Mouse (Mus musculus) adrenal gland, postnatal 14 days (tissue): Measurements from ENCODE around the gene Rnf24. TPM values are rescaled to one million over a fixed set of nuclear protein-coding genes. Genes with fewer than 3 reads are reported as not detected.

Experiments
- DNase-seq: peaks from one replicate; pipeline ENCODE4 v3.0.0; 2021; ENCODE audit warnings: mixed read lengths
- long read RNA-seq, 2 experiments: library from polyadenylated mRNA; stranded (forward); transcript quantifications; one replicate each; pipeline ENCODE4 v2.0.0; 2021
- total RNA-seq: library from RNA; stranded (reverse); gene quantifications from 2 replicates; pipeline ENCODE4 v1.2.3, GENCODE M21; 2021

The Rnf24 gene
- total RNA-seq: 6.6 and 10.2 TPM in 2 replicates
- long read RNA-seq, experiment 1: 0 reads
- long read RNA-seq, experiment 2, full-length matches to known transcripts: 1 of 2 reads
- long read RNA-seq, experiment 2, partial matches to known transcripts: 0 of 2 reads
- long read RNA-seq, experiment 2, other reads (novel, unspliced or antisense): 1 of 2 reads

GRCm38 (mm10) chr2:131352747-131353563 is at the start of gene Rnf24:
Gene Rnf24 (minus strand): TSS chr2:131352892.
- peak; percentile 99 for DNase-seq

- DNase-seq: no peak
These were observed 49.3 kb upstream of the Rnf24 start for GRCm38 (mm10) chr2:131401794-131402495.

DNA sequence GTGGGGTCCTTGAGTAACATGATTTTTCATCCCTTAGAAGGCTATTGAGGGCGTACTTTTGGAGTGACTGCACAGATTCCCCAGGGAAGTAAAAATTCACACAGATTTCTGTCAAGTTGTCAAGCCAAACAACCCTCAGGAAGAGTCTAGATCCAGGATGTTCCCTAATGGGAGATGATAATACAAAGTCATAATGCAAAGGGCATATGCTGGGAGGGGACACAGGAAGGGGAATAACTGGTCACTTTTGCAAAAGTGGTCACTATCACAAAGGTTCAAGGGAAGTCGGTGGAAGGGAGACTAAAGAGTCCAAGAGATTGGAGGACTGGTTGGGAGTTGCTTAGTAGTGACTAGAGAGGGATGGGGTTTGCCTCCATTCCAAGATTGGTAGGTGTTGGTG is 48.2 kb upstream of the Rnf24 start:
- no peak for DNase-seq

- no peak for DNase-seq
These were observed 44.7 kb upstream of the Rnf24 start for GRCm38 (mm10) chr2:131397323-131397848.

GRCm38 (mm10) chr2:131386350-131386962 is 33.8 kb upstream of the Rnf24 start:
- no peak for DNase-seq

DNA sequence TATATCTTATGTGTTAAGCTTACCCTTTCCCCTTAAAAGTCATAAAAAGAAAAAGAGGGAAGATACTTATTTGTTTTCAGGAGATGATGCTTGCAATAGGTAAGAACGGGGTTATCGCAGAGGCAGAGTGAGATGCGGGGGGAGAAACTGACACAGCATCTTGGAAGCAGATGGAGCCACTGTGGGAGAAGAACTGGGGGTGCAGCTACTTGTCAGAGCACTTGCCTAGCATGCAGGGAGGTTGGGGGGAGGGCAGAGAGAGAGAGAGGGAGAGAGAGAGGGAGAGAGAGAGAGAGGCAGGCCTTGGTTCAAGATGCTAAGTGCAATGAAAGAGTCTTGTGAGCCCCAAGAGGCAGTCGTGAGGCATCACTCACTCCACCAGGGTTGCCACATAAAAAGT is 32.5 kb upstream of the Rnf24 start:
- no peak for DNase-seq

DNA sequence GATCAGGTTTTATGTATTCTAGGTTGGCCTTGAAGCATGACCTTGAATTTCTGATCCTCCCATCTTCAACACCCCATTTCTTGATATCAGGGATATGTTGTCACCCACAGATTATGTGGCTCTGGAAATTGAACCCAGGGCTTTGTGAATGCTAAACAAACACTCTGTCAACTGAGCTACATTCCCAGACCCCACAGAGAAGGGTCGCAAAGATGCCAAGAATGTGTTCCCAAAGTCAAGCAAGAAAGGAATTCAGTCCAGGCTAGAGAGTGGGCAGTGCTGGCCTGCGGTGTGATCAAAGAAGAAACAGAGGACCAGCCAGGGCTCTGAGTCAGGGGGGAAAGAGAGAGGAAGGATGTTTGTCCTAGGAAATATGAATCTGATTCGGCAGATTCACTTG is 26.8 kb upstream of the Rnf24 start:
- no peak for DNase-seq

- DNase-seq: no peak
These were observed 26.2 kb upstream of the Rnf24 start for GRCm38 (mm10) chr2:131378872-131379271.

DNA sequence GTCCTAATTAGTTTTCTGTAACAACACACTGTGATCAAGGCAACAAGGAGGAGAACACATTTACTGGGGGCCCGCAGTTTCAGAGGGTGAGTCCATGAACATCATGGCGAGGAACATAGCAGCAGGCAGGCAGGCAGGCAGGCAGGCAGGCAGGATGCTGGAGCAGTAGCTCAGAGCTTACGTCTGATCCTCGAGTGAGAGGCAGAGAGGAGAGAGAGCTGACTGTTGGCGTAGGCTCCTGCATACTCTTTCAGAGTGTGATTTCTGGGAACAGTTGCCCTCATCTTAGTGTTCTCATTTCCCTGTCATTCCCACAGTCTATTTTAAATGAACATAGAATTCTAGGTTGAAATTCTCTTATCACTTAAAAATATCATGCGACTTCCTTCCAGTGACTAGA is 24.4 kb upstream of the Rnf24 start:
- DNase-seq: no peak

DNA sequence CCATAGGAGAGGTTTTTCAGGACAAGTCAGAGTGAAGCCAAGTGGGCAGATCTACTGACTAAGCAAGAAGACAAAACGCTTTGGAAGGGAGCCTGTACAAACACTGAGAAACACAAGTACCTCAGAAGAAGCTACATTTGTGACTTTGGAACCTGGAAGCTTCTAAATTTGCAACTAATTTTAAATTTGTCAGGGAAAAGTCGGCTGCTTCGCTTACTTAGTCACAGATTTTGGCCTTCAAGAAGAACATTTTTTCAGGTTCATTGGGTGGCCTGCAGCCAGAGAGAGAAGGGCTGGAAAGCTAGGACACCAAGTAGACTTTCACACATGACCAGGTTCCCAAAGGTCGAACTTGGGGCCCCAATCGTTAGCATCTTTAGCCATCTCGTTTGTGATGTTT is 21.0 kb upstream of the Rnf24 start:
- DNase-seq: no peak

GRCm38 (mm10) chr2:131372276-131372877 is 19.7 kb upstream of the Rnf24 start:
- no peak for DNase-seq

- DNase-seq: peak; percentile 44
These were observed 19.1 kb upstream of the Rnf24 start for GRCm38 (mm10) chr2:131371811-131372210.

GRCm38 (mm10) chr2:131370828-131371227 is 18.1 kb upstream of the Rnf24 start:
- DNase-seq: peak; percentile 29

- DNase-seq: no peak
These were observed 12.0 kb upstream of the Rnf24 start for GRCm38 (mm10) chr2:131364689-131365088.

GRCm38 (mm10) chr2:131358481-131358880 is 5.8 kb upstream of the Rnf24 start:
- no peak for DNase-seq

DNA sequence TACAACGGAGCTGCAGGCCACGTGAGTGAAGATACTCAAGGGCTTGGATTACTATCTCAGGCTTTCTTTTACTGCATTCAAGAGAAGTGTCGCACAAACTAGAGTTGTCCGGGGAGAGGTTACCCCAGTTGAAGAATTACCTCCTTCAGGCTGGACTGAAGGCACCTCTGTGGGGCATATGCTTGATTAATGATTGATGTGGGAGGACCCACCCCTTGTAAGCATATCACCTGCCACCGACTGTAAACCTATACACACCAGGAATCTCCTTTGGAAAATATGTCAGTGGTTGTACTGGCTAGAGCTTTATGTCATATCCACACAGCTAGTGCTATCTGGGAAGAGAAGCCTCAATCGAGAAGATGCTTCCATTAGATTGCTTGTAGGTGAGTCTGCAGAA is 1.4 kb upstream of the Rnf24 start:
- no peak for DNase-seq

DNA sequence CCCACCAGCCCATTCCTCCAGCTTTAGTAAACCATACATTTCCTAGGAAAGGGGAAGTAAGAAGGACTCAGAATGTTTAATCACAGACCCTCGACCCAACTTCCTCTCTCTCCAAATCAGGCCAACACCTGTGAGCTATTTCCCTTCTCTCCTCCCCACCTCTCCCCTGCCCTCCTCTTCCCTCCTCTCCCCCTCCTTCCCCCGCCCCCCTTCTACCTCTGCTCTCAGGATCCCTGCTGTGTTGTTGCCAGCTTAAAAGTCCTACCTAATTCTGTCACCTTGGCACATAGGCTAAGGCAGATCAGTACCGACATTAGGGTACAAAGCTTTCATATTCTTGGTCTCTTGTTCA is 848 bp upstream of the Rnf24 start:
- DNase-seq: no peak

- peak; percentile 76 for DNase-seq
These were observed 535 bp downstream of the Rnf24 start for GRCm38 (mm10) chr2:131351968-131352746.

DNA sequence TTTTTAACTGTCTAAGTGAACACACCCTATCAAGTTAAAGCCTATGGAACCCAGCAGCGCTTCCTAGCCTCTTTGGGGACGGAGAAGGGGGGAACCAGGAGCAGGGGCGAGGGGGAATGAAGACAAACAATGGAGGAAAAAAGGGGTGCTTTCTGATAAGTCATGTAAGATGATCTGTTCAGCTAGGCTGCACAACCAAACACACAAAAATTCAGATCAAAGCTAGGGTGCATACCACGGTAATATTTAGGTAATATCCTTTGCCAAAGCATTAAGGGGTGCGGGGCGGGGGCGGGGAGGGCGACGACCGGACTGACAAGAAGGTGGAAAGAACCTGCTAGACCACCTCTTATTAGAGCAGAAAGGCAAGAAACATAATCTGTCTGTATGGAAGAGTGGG is 1.2 kb downstream of the Rnf24 start:
- no peak for DNase-seq

DNA sequence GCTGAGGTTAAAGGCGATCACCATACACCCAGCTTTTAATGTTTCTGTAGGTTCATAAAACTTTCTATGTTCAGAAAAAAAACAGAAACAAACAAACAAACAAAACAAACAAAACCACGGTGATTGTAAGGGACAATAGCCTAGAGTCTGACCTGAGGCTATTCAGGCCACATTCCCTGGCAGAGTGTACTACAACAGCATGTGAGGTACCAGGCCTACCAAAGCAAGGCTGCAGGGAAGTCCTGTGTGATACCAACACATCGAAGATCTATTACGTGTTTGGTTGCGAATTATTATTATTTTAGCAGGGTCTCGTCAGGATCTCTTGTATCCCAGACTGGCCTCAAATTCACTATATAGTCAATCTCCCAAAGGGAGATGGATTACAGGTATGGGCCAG is 2.4 kb downstream of the Rnf24 start:
- no peak for DNase-seq

GRCm38 (mm10) chr2:131345556-131345955 is 7.1 kb downstream of the Rnf24 start:
- DNase-seq: no peak

DNA sequence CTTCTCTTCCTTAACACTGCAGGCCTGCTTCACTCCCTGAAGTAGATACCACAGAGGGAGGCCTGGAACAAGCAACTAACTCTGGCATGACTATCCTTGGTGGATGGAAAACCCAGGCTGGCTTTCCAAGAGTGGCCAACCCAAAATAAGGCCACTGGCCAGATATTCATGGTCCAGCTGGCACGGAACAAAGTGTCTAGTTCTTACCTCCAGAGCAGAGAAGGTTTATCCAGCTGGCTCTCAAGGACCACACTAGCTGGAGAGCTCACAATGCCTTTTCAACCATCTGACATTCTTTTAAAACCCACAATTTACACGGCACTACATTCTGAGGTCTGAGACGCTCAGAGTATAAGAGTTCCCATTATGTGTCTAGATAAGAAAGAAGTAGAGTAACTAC is 8.2 kb downstream of the Rnf24 start:
- peak; percentile 22 for DNase-seq
